Mouse (Mus musculus): Measurements from ENCODE around the gene Cmip.

DNA sequence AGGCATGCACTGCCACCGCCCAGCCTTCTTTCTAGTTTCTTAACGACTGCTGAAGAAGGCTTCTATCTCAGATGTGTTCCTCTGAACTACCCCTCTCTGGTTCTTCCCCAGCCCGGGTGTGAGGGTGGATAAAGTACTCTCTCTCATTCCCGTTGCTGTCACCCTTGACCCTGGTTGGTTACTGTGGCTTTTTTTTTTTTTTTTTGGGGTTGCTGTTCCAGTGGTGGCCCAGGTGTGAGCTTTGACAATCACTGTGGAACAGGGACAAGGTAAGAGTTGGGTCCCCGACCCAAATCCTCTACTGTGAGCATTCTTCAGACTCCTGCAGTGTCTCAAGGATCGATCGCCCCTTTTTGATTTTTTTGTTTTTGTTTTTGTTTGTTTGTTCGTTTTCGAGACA is 214.8 kb downstream of the Cmip start:
- TF ChIP-seq CTCF (IDR thresholded peaks at IDR 0.05; ENCODE audit: low read depth) (no peak), EP300 (IDR thresholded peaks at IDR 0.05; ENCODE audit: low read depth) (no peak)

Measured in liver, postnatal 0 days (tissue).